Mouse (Mus musculus) embryonic facial prominence, embryonic 14.5 days (tissue): ENCODE data around the gene Arl4a. TPM values are rescaled to one million over a fixed set of nuclear protein-coding genes. Genes with fewer than 3 reads are reported as not detected.

Experiments
- ATAC-seq: fragments of 200-750 bp; cut with Nextera tagmentation; 2 replicates; pipeline ENCODE4 v1.8.0; 2017; ENCODE audit warnings: low read depth, moderate number of reproducible peaks, moderate TSS enrichment
- DNase-seq: peaks from one replicate; pipeline ENCODE4 v3.0.0-alpha.2; 2015; ENCODE audit warnings: low spot score
- H3K27ac ChIP-seq: fragments of 300-500 bp; sonication (generic); replicated peaks from 2 replicates; pipeline ENCODE4 v1.5.1; 2014; ENCODE audit warnings: low read depth, mild to moderate bottlenecking, low read length, moderate library complexity
- H3K27me3 ChIP-seq: fragments of 300-500 bp; sonication (generic); replicated peaks from 2 replicates; pipeline ENCODE4 v1.6.1; 2014; ENCODE audit warnings: low read length; ENCODE audit not compliant: control insufficient read depth, insufficient read depth
- H3K36me3 ChIP-seq: fragments of 300-500 bp; sonication (generic); 2 replicates; pipeline ENCODE4 v1.6.1; 2014; ENCODE audit warnings: low read length, mixed read lengths; ENCODE audit not compliant: control insufficient read depth, insufficient read depth
- H3K4me1 ChIP-seq: fragments of 300-500 bp; sonication (generic); 2 replicates; pipeline ENCODE4 v1.6.1; 2014; ENCODE audit warnings: antibody characterized with exemption, low read length; ENCODE audit not compliant: control insufficient read depth, insufficient read depth
- H3K4me2 ChIP-seq: fragments of 300-500 bp; sonication (generic); 2 replicates; pipeline ENCODE4 v1.6.1; 2014; ENCODE audit warnings: low read depth, mild to moderate bottlenecking, low read length, moderate library complexity, mixed read lengths
- H3K4me3 ChIP-seq: fragments of 300-500 bp; sonication (generic); 2 replicates; pipeline ENCODE4 v1.5.1; 2014; ENCODE audit warnings: low read depth, mild to moderate bottlenecking, low read length
- H3K9ac ChIP-seq: fragments of 300-500 bp; sonication (generic); 2 replicates; pipeline ENCODE4 v1.6.1; 2014; ENCODE audit warnings: low read depth, mild to moderate bottlenecking, low read length, moderate library complexity, mixed read lengths
- H3K9me3 ChIP-seq: fragments of 300-500 bp; sonication (generic); 2 replicates; pipeline ENCODE4 v1.6.1; 2016; ENCODE audit warnings: low read length; ENCODE audit not compliant: control insufficient read depth
- WGBS: fragments of 180-500 bp; shearing (Covaris S2); extraction: QIAGEN DNeasy Blood & Tissue Kit; methylation state at CpG from one replicate; pipeline ENCODE4 v1.1.7; 2014; 5-methylcytosine and 5-hydroxymethylcytosine counted together
- polyA plus RNA-seq: library from polyadenylated mRNA; unstranded; fragments of >200 nt; fragmentation: Nextera tagmentation; extraction: Ambion mirVana; gene quantifications from 2 replicates; pipeline ENCODE4 v1.2.1, GENCODE M21; 2014

The Arl4a gene
- polyA plus RNA-seq, 1 experiment from 2014 or later: 91.6 TPM

DNA sequence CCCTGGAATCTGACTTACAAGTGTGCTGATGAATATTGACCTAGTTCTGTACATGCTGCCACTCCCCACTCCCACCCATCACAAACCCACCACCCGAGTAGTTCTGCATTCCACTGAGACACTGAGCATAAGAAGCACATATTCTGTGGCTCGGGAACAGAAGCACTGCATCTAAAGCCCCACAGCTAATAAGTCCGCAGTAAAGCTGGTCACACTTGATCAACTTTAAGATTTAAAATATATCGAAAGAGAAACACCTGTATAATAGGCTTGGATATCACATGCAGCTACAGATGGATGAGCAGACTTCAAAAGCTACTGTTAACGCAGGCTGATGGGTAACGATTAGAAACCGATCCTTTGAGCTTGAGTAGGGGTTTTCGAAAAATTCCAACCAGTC lies 78.7 kb downstream of the Arl4a start:
- no peaks in the 10 kb centered on the region for H3K27me3 ChIP-seq
- no peak overlapping the region for H3K4me3 ChIP-seq
- ATAC-seq: no peak
- WGBS: 72% methylated on average over 8 of the region's 8 CpGs
- no peak for DNase-seq
- H3K36me3 ChIP-seq: no peaks in the 10 kb centered on the region
- no peak overlapping the region for H3K4me2 ChIP-seq
- peaks cover 7% of the 10 kb centered on the region for H3K4me1 ChIP-seq
- H3K9me3 ChIP-seq: no peaks in the 10 kb centered on the region
- no peak overlapping the region for H3K9ac ChIP-seq
- H3K27ac ChIP-seq: no peak overlapping the region

DNA sequence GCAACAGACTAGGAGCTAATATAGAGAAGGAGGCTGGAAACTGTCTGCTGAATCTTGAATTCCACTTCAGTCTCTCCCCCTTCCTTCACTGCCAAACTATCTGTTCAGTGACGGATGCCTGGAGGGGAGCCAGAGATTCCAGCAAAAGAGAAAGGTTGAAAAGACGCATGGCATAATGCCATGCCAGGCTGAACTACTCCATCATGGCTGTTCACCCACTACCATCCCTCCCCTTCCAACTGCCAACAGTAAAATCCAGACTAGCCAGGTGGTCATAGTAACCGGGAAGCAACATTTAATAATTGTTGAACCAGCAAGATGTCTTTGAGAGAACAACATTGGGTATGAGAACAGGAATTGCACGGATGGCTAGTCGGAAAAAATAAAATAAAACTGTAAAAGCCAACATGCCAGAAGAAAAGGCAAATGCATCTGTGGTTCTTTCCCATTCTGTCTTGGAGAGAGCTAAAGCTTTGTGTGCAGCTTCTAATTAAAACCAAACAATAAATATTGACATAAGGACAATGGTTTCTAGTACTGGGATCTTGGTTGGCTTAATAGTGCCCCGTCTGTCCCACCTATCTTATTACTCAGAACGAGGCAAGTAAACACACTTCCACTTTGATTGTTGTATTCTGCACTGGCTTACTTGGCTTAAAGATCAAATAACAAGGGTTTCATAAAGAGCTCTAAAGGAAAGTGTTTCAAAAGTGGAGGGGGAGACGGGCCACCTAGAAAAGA lies 79.7 kb downstream of the Arl4a start:
- no peak overlapping the region for H3K4me2 ChIP-seq
- H3K27me3 ChIP-seq: no peaks in the 10 kb centered on the region
- H3K9me3 ChIP-seq: no peaks in the 10 kb centered on the region
- no peak overlapping the region for H3K27ac ChIP-seq
- 61% methylated on average over 8 of the region's 8 CpGs for WGBS
- peaks cover 7% of the 10 kb centered on the region for H3K4me1 ChIP-seq
- H3K4me3 ChIP-seq: no peak overlapping the region
- H3K36me3 ChIP-seq: no peaks in the 10 kb centered on the region
- no peak for ATAC-seq
- peak; percentile 68 for DNase-seq
- no peak overlapping the region for H3K9ac ChIP-seq

DNA sequence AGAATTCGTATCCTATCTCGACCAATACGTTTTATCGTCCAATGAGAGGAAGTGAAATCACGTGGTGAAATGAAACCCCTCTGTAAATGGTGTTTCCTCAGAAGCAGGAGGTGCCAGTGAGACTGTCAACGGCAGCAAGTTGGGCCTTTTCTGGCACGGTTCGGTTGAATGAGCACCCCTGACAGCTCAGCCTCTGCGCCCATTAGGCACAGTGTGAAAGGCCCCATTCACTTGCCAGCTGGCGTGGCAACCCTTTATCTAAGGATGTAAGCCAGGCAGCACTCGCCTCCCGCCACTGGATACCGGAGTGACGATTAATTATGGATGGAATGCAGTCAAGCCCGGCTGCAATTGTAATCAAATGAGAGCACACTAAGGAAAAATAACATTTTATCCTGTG lies 81.4 kb downstream of the Arl4a start:
- Histone ChIP-seq H3K4me3 (no peak overlapping the region), H3K4me1 (peaks cover 7% of the 10 kb centered on the region), H3K27me3 (no peaks in the 10 kb centered on the region), H3K27ac (no peak overlapping the region), H3K9ac (no peak overlapping the region), H3K4me2 (no peak overlapping the region), H3K9me3 (no peaks in the 10 kb centered on the region), H3K36me3 (no peaks in the 10 kb centered on the region)
- peak; percentile 62 for DNase-seq
- ATAC-seq: peak; percentile 55; the same call in 1 of the 2 replicates
- 53% methylated on average over 15 of the region's 15 CpGs for WGBS

Other genes with a start within 250 kb of the Arl4a start
- gene Scin, start 96.2 kb upstream of the Arl4a start, polyA plus RNA-seq: 4.7 and 5.8 TPM in 2 replicates
- gene Lsmem1, start 161.5 kb upstream of the Arl4a start, polyA plus RNA-seq: 4.5 and 4.7 TPM in 2 replicates
- 115 and 127 TPM in 2 replicates for gene Ifrd1, start 210.5 kb upstream of the Arl4a start, polyA plus RNA-seq